Mouse (Mus musculus): Measurements from ENCODE around the gene Adam1b. TPM values are rescaled to one million over a fixed set of nuclear protein-coding genes. Genes with fewer than 3 reads are reported as not detected.

The Adam1b gene
- polyA plus RNA-seq, 1 experiment from 2014 or later: 0.29 TPM

DNA sequence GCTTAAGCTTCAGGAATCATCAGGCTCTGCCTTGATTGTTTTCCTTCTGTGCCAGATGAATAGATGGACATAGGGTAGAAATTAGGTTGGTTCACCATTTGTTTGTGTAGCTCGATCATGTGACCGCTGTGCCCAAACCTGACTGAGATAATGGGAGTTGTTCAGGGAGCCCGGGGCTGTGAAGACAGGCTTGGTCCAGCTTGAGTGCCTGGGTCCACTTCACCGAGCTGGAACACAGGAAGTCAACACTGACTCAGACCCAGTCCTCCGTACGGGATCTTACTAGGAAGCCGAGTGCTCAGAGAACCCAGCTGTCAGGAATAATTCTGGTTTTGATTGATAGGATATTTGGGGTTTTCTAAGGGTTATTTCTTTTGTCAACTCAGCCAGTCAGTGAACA, 28.6 kb downstream of the Adam1b start:
- Histone ChIP-seq H3K4me3 (ENCODE audit: low read depth, low read length) (no peak overlapping the region), H3K36me3 (ENCODE audit: control insufficient read depth, insufficient read depth, low read length) (no peaks in the 10 kb centered on the region), H3K4me1 (ENCODE audit: control insufficient read depth, insufficient read depth, low read length) (no peaks in the 10 kb centered on the region), H3K27me3 (ENCODE audit: control insufficient read depth, insufficient read depth, low read length) (no peaks in the 10 kb centered on the region), H3K9ac (ENCODE audit: low read depth, low read length) (no peak overlapping the region), H3K27ac (ENCODE audit: low read depth, low read length) (no peak overlapping the region), H3K4me2 (no peak overlapping the region), H3K9me3 (replicated peaks; ENCODE audit: control insufficient read depth, low read length) (no peaks in the 10 kb centered on the region)
- ATAC-seq (replicated peaks; ENCODE audit: insufficient number of reproducible peaks, low FRiP score, low TSS enrichment): no peak
- 74% methylated on average over 7 of the region's 7 CpGs for WGBS (ENCODE audit: insufficient replicate concordance)

DNA sequence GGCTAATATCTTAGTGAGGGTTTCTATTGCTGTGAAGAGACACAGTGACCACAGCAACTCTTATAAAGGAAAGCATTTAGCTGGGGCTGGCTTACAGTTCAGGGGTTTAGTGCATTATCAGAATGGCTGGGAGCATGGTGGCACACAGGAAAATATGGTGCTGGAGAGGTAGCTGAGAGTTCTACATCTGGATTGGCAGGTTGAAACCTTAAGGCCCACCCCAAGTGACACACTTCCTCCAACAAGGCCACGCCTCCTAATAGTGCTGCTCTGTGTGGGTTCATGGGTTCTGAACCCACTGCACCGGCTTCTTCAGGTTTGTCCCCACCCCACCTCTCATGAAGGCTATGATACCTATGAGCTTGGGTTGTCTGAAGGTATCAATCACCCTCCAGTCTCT, 30.8 kb downstream of the Adam1b start:
- Histone ChIP-seq H3K9ac (ENCODE audit: low read depth, low read length) (no peak overlapping the region), H3K36me3 (ENCODE audit: control insufficient read depth, insufficient read depth, low read length) (no peaks in the 10 kb centered on the region), H3K27ac (ENCODE audit: low read depth, low read length) (no peak overlapping the region), H3K4me1 (ENCODE audit: control insufficient read depth, insufficient read depth, low read length) (no peaks in the 10 kb centered on the region), H3K27me3 (ENCODE audit: control insufficient read depth, insufficient read depth, low read length) (no peaks in the 10 kb centered on the region), H3K9me3 (replicated peaks; ENCODE audit: control insufficient read depth, low read length) (no peaks in the 10 kb centered on the region), H3K4me3 (ENCODE audit: low read depth, low read length) (no peak overlapping the region), H3K4me2 (no peak overlapping the region)
- no peak for ATAC-seq (replicated peaks; ENCODE audit: insufficient number of reproducible peaks, low FRiP score, low TSS enrichment)
- 75% methylated on average over 2 of the region's 2 CpGs for WGBS (ENCODE audit: insufficient replicate concordance)

DNA sequence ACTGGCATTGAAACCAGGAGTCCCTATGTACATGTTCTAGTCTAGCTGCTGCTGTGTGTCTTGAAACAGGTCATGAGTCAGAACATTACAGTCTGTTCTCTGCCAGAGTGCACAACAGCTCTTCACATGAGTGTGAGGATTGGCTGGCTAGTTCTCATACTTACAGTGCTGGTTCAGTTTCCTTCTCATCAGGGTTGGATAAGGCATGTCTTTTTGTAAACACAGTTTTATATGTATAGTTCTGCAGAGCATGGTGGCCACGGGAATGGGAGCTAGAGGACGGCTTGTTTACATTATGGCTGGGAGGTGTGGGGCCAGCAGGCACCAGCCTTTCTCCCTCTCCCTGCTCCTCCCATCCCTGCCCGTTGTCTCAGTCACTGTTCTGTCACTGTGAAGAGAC, 33.7 kb downstream of the Adam1b start:
- H3K9me3 ChIP-seq (replicated peaks; ENCODE audit: control insufficient read depth, low read length): no peaks in the 10 kb centered on the region
- no peaks in the 10 kb centered on the region for H3K36me3 ChIP-seq (ENCODE audit: control insufficient read depth, insufficient read depth, low read length)
- no peak overlapping the region for H3K9ac ChIP-seq (ENCODE audit: low read depth, low read length)
- no peak overlapping the region; the same call in 1 of the 2 replicates for H3K27ac ChIP-seq (ENCODE audit: low read depth, low read length)
- no peaks in the 10 kb centered on the region for H3K4me1 ChIP-seq (ENCODE audit: control insufficient read depth, insufficient read depth, low read length)
- ATAC-seq (replicated peaks; ENCODE audit: insufficient number of reproducible peaks, low FRiP score, low TSS enrichment): no peak
- H3K4me2 ChIP-seq: no peak overlapping the region
- no peak overlapping the region for H3K4me3 ChIP-seq (ENCODE audit: low read depth, low read length)
- H3K27me3 ChIP-seq (ENCODE audit: control insufficient read depth, insufficient read depth, low read length): no peaks in the 10 kb centered on the region
- 19% methylated on average over 3 of the region's 3 CpGs for WGBS (ENCODE audit: insufficient replicate concordance)

DNA sequence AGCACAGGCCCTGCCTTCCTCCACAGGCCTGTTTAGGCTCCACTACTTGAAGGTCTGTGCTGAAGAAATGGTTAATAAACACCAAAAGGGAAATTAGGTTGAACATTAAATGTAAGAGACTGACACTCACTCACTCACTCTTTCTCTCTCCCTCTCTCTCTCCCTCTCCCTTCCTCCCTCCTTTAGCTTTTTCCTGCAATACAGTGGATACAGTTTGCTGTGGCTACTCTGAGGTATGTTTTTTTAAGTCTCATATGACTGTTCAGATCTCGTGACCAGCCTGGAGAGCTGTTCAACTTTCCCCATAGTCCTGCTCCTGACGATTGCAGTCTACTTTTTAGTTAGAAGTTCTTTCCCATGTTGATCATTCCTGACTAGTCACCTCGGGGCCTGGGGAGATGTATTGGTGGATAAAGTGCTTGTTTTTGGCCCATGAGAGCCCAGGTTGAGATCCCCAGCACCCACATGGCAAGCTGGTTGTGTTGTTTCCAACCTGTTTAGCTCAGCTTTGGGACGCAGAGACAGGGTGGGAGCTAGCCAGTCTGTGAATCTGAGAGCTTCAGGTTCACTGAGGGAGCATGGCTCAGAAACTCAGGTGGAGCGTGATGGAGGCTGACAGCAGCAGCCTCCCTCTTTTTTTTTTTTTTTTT, 39.5 kb downstream of the Adam1b start:
- Histone ChIP-seq H3K36me3 (ENCODE audit: control insufficient read depth, insufficient read depth, low read length) (no peaks in the 10 kb centered on the region), H3K4me1 (ENCODE audit: control insufficient read depth, insufficient read depth, low read length) (peaks cover 6% of the 10 kb centered on the region; the same call in 1 of the 2 replicates), H3K4me2 (no peak overlapping the region), H3K9me3 (replicated peaks; ENCODE audit: control insufficient read depth, low read length) (no peaks in the 10 kb centered on the region), H3K27ac (ENCODE audit: low read depth, low read length) (no peak overlapping the region), H3K4me3 (ENCODE audit: low read depth, low read length) (no peak overlapping the region), H3K9ac (ENCODE audit: low read depth, low read length) (no peak overlapping the region), H3K27me3 (ENCODE audit: control insufficient read depth, insufficient read depth, low read length) (no peaks in the 10 kb centered on the region)
- no peak for ATAC-seq (replicated peaks; ENCODE audit: insufficient number of reproducible peaks, low FRiP score, low TSS enrichment)
- WGBS (ENCODE audit: insufficient replicate concordance): 65% methylated on average over 5 of the region's 5 CpGs

DNA sequence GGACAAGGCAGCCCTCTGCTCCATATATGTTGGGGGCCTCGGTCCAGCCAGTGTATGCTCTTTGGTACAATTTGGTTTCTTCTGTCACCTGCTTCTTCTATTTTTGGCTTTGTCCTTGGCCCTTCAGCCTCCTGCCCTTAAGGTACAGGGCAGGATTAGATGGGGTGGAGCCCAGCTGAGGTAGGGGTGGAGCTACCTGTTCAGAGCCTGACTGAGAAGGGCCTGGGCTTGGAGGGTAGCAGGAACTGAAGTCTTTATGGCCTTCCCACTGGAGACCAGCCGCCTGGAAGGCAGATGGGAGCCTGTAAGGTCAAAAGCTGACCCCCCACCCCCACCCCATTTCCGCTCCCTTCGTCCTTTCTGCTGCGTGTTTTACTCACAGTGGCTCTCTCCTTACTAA, 40.3 kb downstream of the Adam1b start:
- ATAC-seq (replicated peaks; ENCODE audit: insufficient number of reproducible peaks, low FRiP score, low TSS enrichment): no peak
- Histone ChIP-seq H3K4me1 (ENCODE audit: control insufficient read depth, insufficient read depth, low read length) (peaks cover 6% of the 10 kb centered on the region; the same call in 1 of the 2 replicates), H3K36me3 (ENCODE audit: control insufficient read depth, insufficient read depth, low read length) (no peaks in the 10 kb centered on the region), H3K4me3 (ENCODE audit: low read depth, low read length) (no peak overlapping the region), H3K9ac (ENCODE audit: low read depth, low read length) (no peak overlapping the region), H3K27ac (ENCODE audit: low read depth, low read length) (no peak overlapping the region), H3K27me3 (ENCODE audit: control insufficient read depth, insufficient read depth, low read length) (no peaks in the 10 kb centered on the region), H3K9me3 (replicated peaks; ENCODE audit: control insufficient read depth, low read length) (no peaks in the 10 kb centered on the region), H3K4me2 (no peak overlapping the region)
- 62% methylated on average over 5 of the region's 5 CpGs for WGBS (ENCODE audit: insufficient replicate concordance)

DNA sequence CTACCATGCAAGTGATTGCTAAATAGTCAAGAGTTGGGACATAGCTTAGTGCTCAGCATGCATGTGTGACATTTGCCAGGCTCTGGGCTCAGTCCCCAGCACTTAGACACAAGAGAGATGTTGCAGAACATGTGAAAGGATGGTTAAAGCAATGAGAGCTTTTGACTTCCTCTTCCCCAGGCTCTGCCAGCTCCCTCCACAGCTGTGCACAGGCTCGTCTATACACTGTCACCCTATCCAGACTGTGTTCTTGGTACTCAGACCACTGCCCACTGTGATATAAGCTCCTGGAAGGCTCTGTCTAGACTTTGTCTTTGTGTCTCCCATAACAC, 41.1 kb downstream of the Adam1b start:
- Histone ChIP-seq H3K9ac (ENCODE audit: low read depth, low read length) (no peak overlapping the region), H3K4me3 (ENCODE audit: low read depth, low read length) (no peak overlapping the region), H3K27ac (ENCODE audit: low read depth, low read length) (no peak overlapping the region), H3K4me1 (ENCODE audit: control insufficient read depth, insufficient read depth, low read length) (peaks cover 6% of the 10 kb centered on the region; the same call in 1 of the 2 replicates), H3K27me3 (ENCODE audit: control insufficient read depth, insufficient read depth, low read length) (no peaks in the 10 kb centered on the region), H3K9me3 (replicated peaks; ENCODE audit: control insufficient read depth, low read length) (no peaks in the 10 kb centered on the region), H3K4me2 (no peak overlapping the region), H3K36me3 (ENCODE audit: control insufficient read depth, insufficient read depth, low read length) (no peaks in the 10 kb centered on the region)
- no peak for ATAC-seq (replicated peaks; ENCODE audit: insufficient number of reproducible peaks, low FRiP score, low TSS enrichment)
- WGBS (ENCODE audit: insufficient replicate concordance): 11% methylated on average over 1 of the region's 1 CpGs

DNA sequence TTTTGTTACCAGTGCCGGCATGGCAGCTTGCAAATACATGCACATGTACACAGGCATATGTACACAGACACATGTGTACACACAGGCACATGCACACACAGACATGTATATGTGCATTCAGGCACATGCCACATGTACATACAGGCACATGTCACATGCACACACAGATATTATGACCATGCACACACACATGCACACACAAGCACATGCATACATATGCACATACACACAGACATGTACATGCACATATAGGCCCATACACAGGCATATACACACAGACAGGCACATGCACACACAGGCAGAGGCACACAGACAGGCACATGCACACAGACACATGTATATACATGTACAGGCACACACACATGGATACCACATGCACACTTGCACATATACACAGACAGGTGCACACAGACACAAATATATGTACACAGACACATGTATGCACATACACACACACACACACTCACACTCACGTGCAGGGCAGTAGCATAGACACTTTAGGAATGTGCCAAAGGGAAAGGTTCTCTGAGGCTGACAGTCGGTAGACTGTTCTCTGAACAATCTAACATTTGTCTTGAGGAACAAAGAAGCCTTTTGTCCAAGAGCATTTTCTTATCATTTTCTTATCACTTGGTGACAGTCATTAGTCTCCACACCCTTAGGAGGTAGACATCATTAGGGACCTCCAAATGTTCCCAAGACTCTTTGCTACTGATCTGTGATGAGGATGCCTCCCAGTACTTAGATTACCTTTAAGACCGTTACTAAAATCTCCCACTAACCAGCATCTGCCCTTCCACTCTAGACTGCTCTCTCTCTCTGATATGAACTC, 41.7 kb downstream of the Adam1b start:
- Histone ChIP-seq H3K27ac (ENCODE audit: low read depth, low read length) (no peak overlapping the region), H3K9me3 (replicated peaks; ENCODE audit: control insufficient read depth, low read length) (no peaks in the 10 kb centered on the region), H3K4me1 (ENCODE audit: control insufficient read depth, insufficient read depth, low read length) (peaks cover 6% of the 10 kb centered on the region; the same call in 1 of the 2 replicates), H3K27me3 (ENCODE audit: control insufficient read depth, insufficient read depth, low read length) (no peaks in the 10 kb centered on the region), H3K36me3 (ENCODE audit: control insufficient read depth, insufficient read depth, low read length) (no peaks in the 10 kb centered on the region), H3K9ac (ENCODE audit: low read depth, low read length) (no peak overlapping the region), H3K4me3 (ENCODE audit: low read depth, low read length) (no peak overlapping the region), H3K4me2 (no peak overlapping the region)
- 33% methylated on average over 4 of the region's 4 CpGs for WGBS (ENCODE audit: insufficient replicate concordance)
- no peak for ATAC-seq (replicated peaks; ENCODE audit: insufficient number of reproducible peaks, low FRiP score, low TSS enrichment)

DNA sequence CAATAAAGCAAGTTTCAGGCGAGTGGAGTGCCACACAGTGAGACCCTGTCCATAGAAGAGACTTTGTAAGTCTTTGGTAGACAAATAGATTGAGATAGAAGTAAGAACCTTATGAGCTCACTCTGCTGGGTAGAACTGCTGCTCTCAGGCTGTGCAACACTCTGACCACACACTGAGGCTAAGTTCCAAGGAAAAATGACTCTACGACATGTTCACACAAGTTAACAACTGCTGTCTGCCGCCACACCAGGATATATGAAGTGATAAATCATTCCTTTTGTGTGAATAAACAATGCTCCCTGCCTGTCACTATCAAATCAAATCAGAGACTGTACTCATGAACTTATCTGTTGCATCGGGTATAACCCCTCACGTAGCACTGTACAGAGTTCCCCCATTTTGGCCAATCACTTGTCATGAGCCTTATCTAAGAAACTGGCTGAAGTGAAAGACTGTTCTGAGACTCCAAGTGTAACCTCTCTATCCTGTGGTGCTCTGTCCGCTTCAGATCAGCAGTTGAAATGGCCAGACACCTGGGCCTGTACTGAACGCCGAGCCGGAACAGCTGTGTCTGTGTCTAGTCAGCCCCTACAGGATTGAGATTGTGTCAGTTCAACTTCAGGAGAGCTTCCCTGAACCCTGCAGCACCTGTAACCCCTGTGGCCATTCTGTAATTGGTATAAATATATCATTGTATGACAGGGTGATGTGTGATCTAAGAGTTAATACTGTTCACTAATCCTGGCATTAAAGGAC, 47.5 kb downstream of the Adam1b start:
- no peaks in the 10 kb centered on the region for H3K9me3 ChIP-seq (replicated peaks; ENCODE audit: control insufficient read depth, low read length)
- H3K4me1 ChIP-seq (ENCODE audit: control insufficient read depth, insufficient read depth, low read length): peaks cover 21% of the 10 kb centered on the region
- H3K4me3 ChIP-seq (ENCODE audit: low read depth, low read length): no peak overlapping the region
- no peak overlapping the region for H3K27ac ChIP-seq (ENCODE audit: low read depth, low read length)
- no peaks in the 10 kb centered on the region for H3K36me3 ChIP-seq (ENCODE audit: control insufficient read depth, insufficient read depth, low read length)
- H3K4me2 ChIP-seq: no peak overlapping the region
- no peak for ATAC-seq (replicated peaks; ENCODE audit: insufficient number of reproducible peaks, low FRiP score, low TSS enrichment)
- WGBS (ENCODE audit: insufficient replicate concordance): 67% methylated on average over 9 of the region's 9 CpGs
- 0 out of 2 replicates have a peak overlapping the region, but pooled peaks have one; percentile 10 for H3K9ac ChIP-seq (ENCODE audit: low read depth, low read length)
- no peaks in the 10 kb centered on the region for H3K27me3 ChIP-seq (ENCODE audit: control insufficient read depth, insufficient read depth, low read length)

All from heart, embryonic 11.5 days (tissue).